Mouse (Mus musculus): ENCODE data around the gene Aldh18a1.

GRCm38 (mm10) chr19:40605189-40605588, 16.9 kb upstream of the Aldh18a1 start:
- TF ChIP-seq CTCF (IDR thresholded peaks at IDR 0.05; ENCODE audit: insufficient read depth, low read length) (no peak), POLR2A (IDR thresholded peaks at IDR 0.05; ENCODE audit: borderline replicate concordance, extremely low read depth, low read depth, low read length) (no peak)

Data from lung, adult 2 months (tissue).